8 mouse cellular contexts compared by ENCODE assay signal in the genomic region with DNA sequence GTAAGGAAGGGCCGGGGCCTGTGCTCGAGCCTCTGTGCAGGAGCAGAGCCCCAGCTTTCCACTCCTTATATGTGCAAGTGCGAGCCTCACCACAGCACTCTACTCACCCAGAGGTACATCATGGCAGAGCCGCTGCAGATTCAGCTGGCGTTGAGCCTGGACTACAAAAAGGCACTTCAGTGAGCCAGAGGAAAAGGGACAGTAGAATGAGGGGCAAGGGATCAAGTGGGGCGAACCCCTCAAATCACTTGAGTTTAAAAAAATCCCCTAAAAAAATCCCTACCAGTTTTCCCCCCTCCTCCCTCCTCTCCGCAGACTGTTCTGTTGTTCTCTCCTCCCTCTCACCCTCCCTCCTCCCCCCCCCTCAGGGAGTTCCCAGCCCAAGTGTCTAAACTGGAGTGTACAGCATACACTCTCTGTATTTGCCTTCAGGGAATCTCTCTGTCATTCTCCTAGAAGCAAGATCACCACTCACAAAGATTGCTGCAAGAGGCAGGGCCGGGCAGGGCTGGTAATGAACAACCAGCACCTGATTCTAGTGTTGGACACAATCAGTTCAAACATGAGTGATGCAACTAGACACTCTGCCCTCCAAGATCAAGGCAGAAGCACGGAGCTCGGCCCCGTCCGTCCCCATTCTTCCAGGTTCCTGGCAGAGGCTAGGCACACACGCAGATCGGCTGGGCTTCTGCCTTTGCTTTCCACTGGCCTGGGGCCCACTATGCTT.
A peak's percentile ranks its signal among the peaks of the same experiment; 100 is the strongest.
DNase-seq lines count a peak whose midpoint lies in the region; ATAC-seq lines count a peak whose summit lies in the region.

No protein-coding gene starts in this region.

- peak; percentile 66 for ATAC-seq in heart, embryonic 12.5 days (ENCODE audit: insufficient number of reproducible peaks, low FRiP score)

- no peaks in the 10 kb centered on the region for H3K27me3 ChIP-seq in heart, embryonic 12.5 days (replicated peaks)

- H3K27ac ChIP-seq in heart, embryonic 12.5 days (ENCODE audit: poor library complexity, severe bottlenecking), result peak overlapping the region; percentile 98

- WGBS in heart, embryonic 12.5 days, result 42% methylated on average over 13 of the region's 14 CpGs

- peak overlapping the region; percentile 59 for H3K4me2 ChIP-seq in heart, embryonic 12.5 days

- peak; percentile 58 for DNase-seq in adrenal gland, postnatal 14 days
- DNase-seq in cerebellum, postnatal 14 days, result peak; percentile 55 to 62
- peak; percentile 38 for DNase-seq in kidney, postnatal 10 days
- peak; percentile 25 for DNase-seq in lung, postnatal 25 days (ENCODE audit: low spot score)
- DNase-seq in right cerebral cortex, postnatal 36 days (ENCODE audit: low spot score in 2 of 2), result no peak
- DNase-seq in frontal cortex, postnatal 10 days (ENCODE audit: low spot score in 2 of 2), result no peak
- DNase-seq in spleen, postnatal 10 days (ENCODE audit: low spot score in 2 of 2), result no peak

- H3K4me1 ChIP-seq in heart, embryonic 12.5 days (replicated peaks), result peaks cover 74% of the 10 kb centered on the region

- no peaks in the 10 kb centered on the region for H3K36me3 ChIP-seq in heart, embryonic 12.5 days

- H3K9me3 ChIP-seq in heart, embryonic 12.5 days (replicated peaks), result no peaks in the 10 kb centered on the region

- peak overlapping the region; percentile 32 for H3K4me3 ChIP-seq in heart, embryonic 12.5 days

- H3K9ac ChIP-seq in heart, embryonic 12.5 days, result peak overlapping the region; percentile 70

Comparison
In these comparisons a context has a peak if more than half of its experiments do, and no peak if none do; other contexts are left out.
1. DNase-seq: peak in adrenal gland, postnatal 14 days (single experiment), cerebellum, postnatal 14 days (2 of 2), kidney, postnatal 10 days (single experiment) and lung, postnatal 25 days (single experiment); none in right cerebral cortex, postnatal 36 days (0 of 2), frontal cortex, postnatal 10 days (0 of 2) and spleen, postnatal 10 days (0 of 2).